Mouse (Mus musculus) ES-Bruce4 (cell line): ENCODE results near the gene Chrm2.

Source experiments
- CTCF ChIP-seq: IDR thresholded peaks from one replicate; pipeline ENCODE4 v1.8.1; 2011; ENCODE audit warnings: low read depth, low read length
- POLR2A ChIP-seq: IDR thresholded peaks from one replicate; pipeline ENCODE4 v1.8.1; 2011; ENCODE audit warnings: low read length; ENCODE audit not compliant: insufficient read depth

GRCm38 (mm10) chr6:36516508-36516907, 128.6 kb downstream of the Chrm2 start:
- TF ChIP-seq POLR2A, result no peak
- TF ChIP-seq CTCF, result no peak
